Mouse (Mus musculus): ENCODE measurements around the gene Rac1.

GRCm38 (mm10) chr5:143493163-143493562, 34.7 kb downstream of the Rac1 start:
- TF ChIP-seq CTCF (IDR thresholded peaks at IDR 0.05; ENCODE audit: low read depth) = no peak
- no peak for TF ChIP-seq EP300 (IDR thresholded peaks at IDR 0.05; ENCODE audit: low read depth)
